Mouse (Mus musculus) lung, embryonic 15.5 days (tissue): ENCODE results near the gene Scgb3a1. TPM values are rescaled to one million over a fixed set of nuclear protein-coding genes. Genes with fewer than 3 reads are reported as not detected.

ENCODE experiments used
- ATAC-seq: fragments of 200-750 bp; cut with Nextera tagmentation; 2 replicates; pipeline ENCODE4 v1.8.0; 2017; ENCODE audit warnings: moderate number of reproducible peaks, borderline replicate concordance; ENCODE audit not compliant: low FRiP score, low TSS enrichment; ENCODE audit errors: extremely low read depth
- H3K27ac ChIP-seq: fragments of 300-500 bp; sonication (generic); 2 replicates; pipeline ENCODE4 v1.5.1; 2015; ENCODE audit warnings: moderate library complexity, mild to moderate bottlenecking, inconsistent platforms
- H3K27me3 ChIP-seq: fragments of 300-500 bp; sonication (generic); 2 replicates; pipeline ENCODE4 v1.6.1; 2015; ENCODE audit warnings: inconsistent platforms
- H3K36me3 ChIP-seq: fragments of 300-500 bp; sonication (generic); 2 replicates; pipeline ENCODE4 v1.6.1; 2015; ENCODE audit warnings: inconsistent platforms
- H3K4me1 ChIP-seq: fragments of 300-500 bp; sonication (generic); 2 replicates; pipeline ENCODE4 v1.6.1; 2015; ENCODE audit warnings: inconsistent platforms
- H3K4me2 ChIP-seq: fragments of 300-500 bp; sonication (generic); 2 replicates; pipeline ENCODE4 v1.6.1; 2015; ENCODE audit warnings: inconsistent platforms, mild to moderate bottlenecking, moderate library complexity
- H3K4me3 ChIP-seq: fragments of 300-500 bp; sonication (generic); 2 replicates; pipeline ENCODE4 v1.5.1; 2015; ENCODE audit warnings: mild to moderate bottlenecking, inconsistent platforms
- H3K9ac ChIP-seq: fragments of 300-500 bp; sonication (generic); 2 replicates; pipeline ENCODE4 v1.6.1; 2015; ENCODE audit warnings: inconsistent platforms
- H3K9me3 ChIP-seq: fragments of 300-500 bp; sonication (generic); 2 replicates; pipeline ENCODE4 v1.6.1; 2016; ENCODE audit warnings: inconsistent platforms
- WGBS: fragments of 180-500 bp; shearing (Covaris S2); methylation state at CpG from one replicate; pipeline ENCODE4 v1.1.7; 2015; 5-methylcytosine and 5-hydroxymethylcytosine counted together
- polyA plus RNA-seq: library from polyadenylated mRNA; unstranded; fragments of >200 nt; fragmentation: Nextera tagmentation; extraction: Ambion mirVana; gene quantifications from 2 replicates; pipeline ENCODE4 v1.2.1, GENCODE M21; 2015

Scgb3a1 gene
- polyA plus RNA-seq, 1 experiment from 2014 or later = 0.81 TPM

DNA sequence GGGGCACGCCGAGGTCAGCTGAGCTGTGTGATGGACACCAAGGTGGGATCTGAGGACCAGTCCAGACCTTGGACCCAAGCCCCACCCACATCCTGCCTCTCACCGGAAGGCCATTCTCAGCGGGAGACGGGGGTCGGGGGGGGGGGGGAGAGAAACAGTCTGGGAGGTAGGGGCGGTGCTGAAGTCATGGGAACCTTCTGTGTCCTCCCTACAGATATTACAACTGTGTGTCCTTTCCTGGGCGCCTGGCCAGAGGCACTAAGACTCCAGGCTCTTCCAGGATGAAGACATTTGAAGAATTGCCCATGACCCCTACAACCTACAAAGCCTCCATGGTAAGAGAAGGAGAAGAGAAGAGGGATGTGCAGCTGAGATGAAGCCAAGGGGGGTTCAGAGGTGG is 17.7 kb upstream of the Scgb3a1 start:
- H3K9ac ChIP-seq = no peak overlapping the region
- no peak overlapping the region for H3K4me3 ChIP-seq
- H3K27ac ChIP-seq = no peak overlapping the region
- no peak overlapping the region for H3K4me2 ChIP-seq
- H3K36me3 ChIP-seq = no peaks in the 10 kb centered on the region
- H3K9me3 ChIP-seq = no peaks in the 10 kb centered on the region
- no peaks in the 10 kb centered on the region for H3K4me1 ChIP-seq
- WGBS = 31% methylated on average over 8 of the region's 8 CpGs
- ATAC-seq = peak; percentile 52; the same call in 1 of the 2 replicates
- no peaks in the 10 kb centered on the region for H3K27me3 ChIP-seq

DNA sequence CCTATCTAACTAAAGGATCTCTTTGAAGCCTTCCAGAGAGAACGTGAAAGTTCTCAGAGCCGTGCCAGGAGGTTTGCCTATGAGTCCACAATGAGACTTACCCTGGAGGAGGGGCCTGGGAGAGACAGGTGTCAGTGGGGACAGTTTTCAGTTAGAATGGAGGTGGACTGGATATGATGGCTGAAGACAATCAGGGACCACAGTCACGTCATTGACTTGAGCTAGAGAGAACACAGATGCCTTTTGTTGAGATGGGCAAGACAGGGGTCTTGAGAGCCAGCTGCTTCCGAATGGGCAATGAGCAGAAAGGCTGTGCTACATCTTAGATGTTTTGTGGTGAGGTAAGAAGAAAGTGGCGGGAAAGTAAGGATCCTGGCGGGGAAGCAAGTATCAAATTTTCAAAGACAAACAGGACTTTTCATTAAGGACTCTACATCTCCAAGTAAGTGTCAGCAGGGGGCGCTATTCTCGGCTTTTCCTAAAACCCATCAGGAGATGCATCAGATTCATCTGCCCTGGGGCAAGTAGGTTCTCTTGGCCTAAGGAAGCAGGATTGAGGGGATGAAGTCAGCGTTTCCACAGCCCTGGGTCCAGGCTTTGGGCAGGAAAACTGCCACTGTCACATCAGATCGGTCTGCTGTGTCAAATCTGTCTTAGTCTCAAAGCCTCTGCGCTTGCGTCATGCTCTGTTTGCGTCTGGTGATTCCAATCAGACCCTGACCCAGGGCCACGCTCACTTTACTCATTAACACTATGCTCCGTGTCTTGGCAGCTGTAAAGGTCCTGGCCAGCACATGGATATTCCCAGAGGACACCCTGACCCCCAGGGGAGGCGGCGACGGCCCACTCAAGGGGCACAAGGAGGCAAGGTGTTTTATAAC is 13.1 kb upstream of the Scgb3a1 start:
- Histone ChIP-seq H3K27me3 (no peaks in the 10 kb centered on the region), H3K4me2 (no peak overlapping the region), H3K4me3 (no peak overlapping the region), H3K9me3 (no peaks in the 10 kb centered on the region), H3K27ac (no peak overlapping the region), H3K4me1 (peaks cover 9% of the 10 kb centered on the region), H3K36me3 (no peaks in the 10 kb centered on the region), H3K9ac (no peak overlapping the region)
- WGBS = 51% methylated on average over 18 of the region's 18 CpGs
- no peak for ATAC-seq

DNA sequence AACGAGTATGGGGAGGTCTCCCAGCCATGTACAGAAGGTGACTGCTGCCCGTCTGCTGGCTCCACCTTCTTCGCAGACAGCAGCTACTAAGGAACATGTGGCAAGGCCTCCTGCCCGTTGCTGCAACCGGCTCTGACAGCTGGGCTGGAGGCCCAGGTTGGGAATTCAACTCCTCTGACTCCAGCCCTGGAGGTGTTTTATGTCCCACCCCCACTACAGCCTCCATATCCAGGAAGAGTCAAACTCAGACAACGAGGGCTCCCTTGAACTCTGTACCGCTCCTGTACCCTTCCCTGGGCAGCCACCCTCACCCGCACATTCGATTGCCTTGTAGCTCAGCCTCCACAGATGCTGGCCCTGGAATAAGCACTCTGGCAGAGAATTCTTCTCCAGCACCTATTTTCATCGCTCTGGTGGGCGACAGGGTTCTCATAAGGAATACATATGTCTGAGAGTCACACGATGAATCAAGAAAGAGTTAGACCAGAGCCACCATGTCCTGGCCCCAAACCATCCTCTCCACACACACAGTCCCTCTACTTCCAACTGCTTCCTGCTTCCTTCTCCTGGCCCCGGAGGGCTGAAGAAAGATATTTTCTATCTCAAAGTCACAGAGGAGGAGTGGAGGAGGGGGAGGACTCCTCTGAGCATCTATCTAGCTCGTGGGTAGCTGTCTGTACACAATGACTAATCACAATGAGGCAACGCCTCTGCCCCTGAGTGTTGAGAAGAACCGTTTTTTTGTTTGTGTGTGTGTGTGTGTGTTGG is 12.2 kb upstream of the Scgb3a1 start:
- H3K9me3 ChIP-seq = no peaks in the 10 kb centered on the region
- no peak for ATAC-seq
- H3K9ac ChIP-seq = no peak overlapping the region
- H3K4me3 ChIP-seq = no peak overlapping the region
- peaks cover 9% of the 10 kb centered on the region for H3K4me1 ChIP-seq
- no peak overlapping the region for H3K4me2 ChIP-seq
- WGBS = 57% methylated on average over 16 of the region's 16 CpGs
- H3K36me3 ChIP-seq = no peaks in the 10 kb centered on the region
- H3K27me3 ChIP-seq = no peaks in the 10 kb centered on the region
- no peak overlapping the region for H3K27ac ChIP-seq

DNA sequence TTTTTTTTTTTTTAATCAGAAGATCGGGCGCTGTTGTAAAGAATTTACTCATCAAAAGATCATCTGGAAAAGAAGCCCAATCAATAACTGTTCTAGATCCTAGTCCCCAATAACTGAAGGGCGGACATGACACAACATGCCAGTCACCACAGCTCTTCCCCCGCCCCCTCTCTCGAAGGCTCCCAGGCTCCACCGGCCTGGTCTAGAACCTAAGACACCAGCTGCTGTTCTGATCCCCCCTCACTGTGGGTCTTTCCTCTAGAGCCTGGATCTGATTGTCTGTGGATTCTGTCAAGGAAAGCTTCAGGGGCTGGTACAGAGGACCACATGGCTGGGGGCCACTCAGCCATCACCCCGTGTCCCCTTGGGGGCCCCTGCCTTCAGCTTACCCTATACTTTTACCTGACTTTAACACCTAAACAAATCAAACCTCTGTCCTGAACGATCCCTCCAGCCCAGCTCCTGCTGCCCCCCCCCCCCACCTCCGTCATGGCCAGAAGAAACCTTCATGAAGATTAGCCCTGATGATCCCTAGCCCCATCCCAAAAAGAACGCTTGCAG is 11.6 kb upstream of the Scgb3a1 start:
- Histone ChIP-seq H3K27ac (no peak overlapping the region), H3K36me3 (no peaks in the 10 kb centered on the region), H3K9ac (no peak overlapping the region), H3K4me2 (no peak overlapping the region), H3K9me3 (no peaks in the 10 kb centered on the region), H3K4me1 (peaks cover 9% of the 10 kb centered on the region), H3K4me3 (no peak overlapping the region), H3K27me3 (no peaks in the 10 kb centered on the region)
- 79% methylated on average over 10 of the region's 10 CpGs for WGBS
- no peak for ATAC-seq

DNA sequence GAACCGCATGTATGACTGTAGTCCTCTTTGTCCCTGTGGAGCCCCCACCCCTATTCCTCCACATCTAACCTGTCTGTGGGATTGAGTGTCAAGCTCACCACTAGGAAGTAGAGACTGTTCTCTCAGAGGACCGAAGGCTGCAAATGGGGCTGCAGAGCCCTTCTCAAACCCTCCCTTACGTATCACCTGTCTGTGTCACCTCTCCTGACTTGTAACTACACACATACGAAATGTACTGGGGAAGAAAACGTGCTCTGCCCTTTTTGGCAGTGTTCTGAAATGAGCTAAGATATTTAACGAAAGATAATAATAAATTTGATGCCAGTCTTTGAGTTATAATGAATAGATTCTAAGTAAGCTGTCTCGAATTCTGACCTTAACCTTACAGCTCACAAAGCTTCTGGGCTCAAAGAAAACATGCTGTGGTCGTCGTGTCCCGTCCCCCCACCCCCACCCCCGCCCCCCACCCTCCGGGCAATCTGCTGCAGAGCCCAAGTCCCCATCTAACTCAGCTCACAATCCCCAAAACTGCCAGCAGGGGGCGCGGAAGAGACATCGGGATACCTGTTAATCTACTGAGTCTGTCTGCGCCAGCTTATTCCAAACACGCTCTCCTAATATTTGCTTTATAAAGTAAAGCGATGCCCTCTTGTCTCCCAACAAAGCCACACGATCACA is 10.9 kb upstream of the Scgb3a1 start:
- no peak for ATAC-seq
- WGBS = 20% methylated on average over 19 of the region's 19 CpGs
- Histone ChIP-seq H3K4me3 (no peak overlapping the region), H3K4me2 (peak overlapping the region; percentile 37), H3K9me3 (no peaks in the 10 kb centered on the region), H3K36me3 (no peaks in the 10 kb centered on the region), H3K9ac (no peak overlapping the region), H3K27ac (no peak overlapping the region), H3K4me1 (peaks cover 9% of the 10 kb centered on the region), H3K27me3 (no peaks in the 10 kb centered on the region)

DNA sequence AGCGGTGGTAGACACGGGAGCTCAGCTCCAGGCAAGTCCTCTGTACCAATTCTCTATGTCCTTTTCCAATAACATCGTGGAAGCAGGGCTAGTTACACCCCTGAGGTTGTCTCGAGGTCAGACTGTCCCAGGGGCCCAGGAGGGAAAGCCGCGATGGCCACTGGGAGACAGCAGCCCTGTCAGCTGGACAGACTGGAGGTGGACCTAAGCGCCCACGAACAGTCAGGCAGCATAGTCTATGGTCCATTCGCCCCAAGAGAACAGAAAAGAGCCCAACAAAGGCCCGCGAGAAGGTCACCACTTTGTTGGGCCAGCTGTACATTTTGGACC is 10.4 kb upstream of the Scgb3a1 start:
- 32% methylated on average over 11 of the region's 11 CpGs for WGBS
- H3K4me3 ChIP-seq = no peak overlapping the region
- ATAC-seq = no peak
- H3K27me3 ChIP-seq = no peaks in the 10 kb centered on the region
- H3K4me1 ChIP-seq = peaks cover 12% of the 10 kb centered on the region
- H3K9ac ChIP-seq = no peak overlapping the region
- H3K4me2 ChIP-seq = peak overlapping the region; percentile 37
- no peak overlapping the region for H3K27ac ChIP-seq
- H3K9me3 ChIP-seq = no peaks in the 10 kb centered on the region
- H3K36me3 ChIP-seq = no peaks in the 10 kb centered on the region

DNA sequence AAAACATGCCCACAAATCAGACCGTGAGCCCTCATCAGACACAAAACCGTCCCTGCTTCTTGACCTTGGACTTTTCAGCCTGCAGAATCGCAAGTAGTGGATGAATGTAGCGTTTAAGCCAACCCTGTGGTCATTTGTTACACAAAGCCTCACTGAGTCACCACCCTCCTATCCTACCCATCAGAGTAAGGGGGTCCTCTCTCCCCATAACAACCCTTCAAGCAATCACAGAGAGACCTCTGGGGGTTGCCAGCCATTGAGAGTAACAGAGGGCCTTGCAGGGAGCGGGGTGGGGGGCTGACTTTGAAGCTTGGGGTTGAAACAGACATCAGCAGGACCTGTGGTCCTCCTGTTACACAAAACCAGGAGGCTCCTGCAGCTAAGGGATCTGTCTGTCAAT is 8.8 kb upstream of the Scgb3a1 start:
- Histone ChIP-seq H3K4me2 (no peak overlapping the region), H3K36me3 (no peaks in the 10 kb centered on the region), H3K27me3 (no peaks in the 10 kb centered on the region), H3K27ac (no peak overlapping the region), H3K4me3 (no peak overlapping the region), H3K9ac (no peak overlapping the region), H3K4me1 (peaks cover 26% of the 10 kb centered on the region), H3K9me3 (no peaks in the 10 kb centered on the region)
- ATAC-seq = no peak
- 85% methylated on average over 5 of the region's 5 CpGs for WGBS

DNA sequence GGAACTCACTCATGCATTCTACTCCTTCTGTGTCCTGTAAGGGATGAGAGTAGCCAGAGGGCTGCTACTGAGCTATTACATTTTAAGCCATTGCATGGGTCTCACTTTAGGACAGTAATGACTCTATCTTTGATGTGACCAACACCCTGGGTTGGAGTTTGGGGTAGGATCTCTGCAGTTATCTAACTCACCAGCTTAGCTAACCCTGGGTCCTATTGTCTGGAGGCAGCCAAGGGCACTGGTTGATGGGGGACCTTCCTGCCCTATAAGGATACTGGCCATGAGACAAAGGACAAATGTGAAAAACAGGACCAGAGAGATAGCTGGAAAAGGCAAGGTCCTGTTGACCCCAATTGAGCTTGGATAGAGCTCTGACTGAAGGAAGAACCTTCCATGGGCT is 7.9 kb upstream of the Scgb3a1 start:
- H3K36me3 ChIP-seq = no peaks in the 10 kb centered on the region
- H3K4me3 ChIP-seq = no peak overlapping the region
- no peak for ATAC-seq
- no peak overlapping the region for H3K27ac ChIP-seq
- no peak overlapping the region for H3K4me2 ChIP-seq
- H3K4me1 ChIP-seq = peaks cover 26% of the 10 kb centered on the region
- no peak overlapping the region for H3K9ac ChIP-seq
- no peaks in the 10 kb centered on the region for H3K9me3 ChIP-seq
- no peaks in the 10 kb centered on the region for H3K27me3 ChIP-seq

DNA sequence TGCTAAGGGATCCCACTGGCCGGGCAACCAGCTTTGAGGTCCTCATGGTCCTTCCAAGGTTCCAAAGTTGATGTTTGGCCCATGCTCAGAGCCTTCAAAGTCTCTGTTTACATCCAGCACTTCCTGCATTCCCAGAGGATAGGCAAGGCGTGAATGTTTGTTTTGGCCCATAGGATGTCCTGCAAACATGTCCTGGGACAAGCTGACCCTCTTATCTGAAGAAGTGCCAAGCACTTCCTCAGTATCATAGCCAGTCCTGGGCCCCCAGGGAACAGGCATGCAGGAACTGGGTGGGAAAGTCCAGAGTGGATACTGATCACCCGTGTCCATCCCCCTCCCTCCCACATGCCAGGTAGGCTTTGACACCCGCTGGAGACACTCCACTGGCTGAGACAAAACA is 5.3 kb upstream of the Scgb3a1 start:
- no peaks in the 10 kb centered on the region for H3K36me3 ChIP-seq
- no peaks in the 10 kb centered on the region for H3K27me3 ChIP-seq
- H3K9me3 ChIP-seq = no peaks in the 10 kb centered on the region
- peaks cover 20% of the 10 kb centered on the region for H3K4me1 ChIP-seq
- H3K4me3 ChIP-seq = no peak overlapping the region
- no peak overlapping the region for H3K9ac ChIP-seq
- no peak for ATAC-seq
- H3K4me2 ChIP-seq = no peak overlapping the region
- H3K27ac ChIP-seq = 0 out of 2 replicates have a peak overlapping the region, but pooled peaks have one; percentile 50
- WGBS = 53% methylated on average over 4 of the region's 4 CpGs

DNA sequence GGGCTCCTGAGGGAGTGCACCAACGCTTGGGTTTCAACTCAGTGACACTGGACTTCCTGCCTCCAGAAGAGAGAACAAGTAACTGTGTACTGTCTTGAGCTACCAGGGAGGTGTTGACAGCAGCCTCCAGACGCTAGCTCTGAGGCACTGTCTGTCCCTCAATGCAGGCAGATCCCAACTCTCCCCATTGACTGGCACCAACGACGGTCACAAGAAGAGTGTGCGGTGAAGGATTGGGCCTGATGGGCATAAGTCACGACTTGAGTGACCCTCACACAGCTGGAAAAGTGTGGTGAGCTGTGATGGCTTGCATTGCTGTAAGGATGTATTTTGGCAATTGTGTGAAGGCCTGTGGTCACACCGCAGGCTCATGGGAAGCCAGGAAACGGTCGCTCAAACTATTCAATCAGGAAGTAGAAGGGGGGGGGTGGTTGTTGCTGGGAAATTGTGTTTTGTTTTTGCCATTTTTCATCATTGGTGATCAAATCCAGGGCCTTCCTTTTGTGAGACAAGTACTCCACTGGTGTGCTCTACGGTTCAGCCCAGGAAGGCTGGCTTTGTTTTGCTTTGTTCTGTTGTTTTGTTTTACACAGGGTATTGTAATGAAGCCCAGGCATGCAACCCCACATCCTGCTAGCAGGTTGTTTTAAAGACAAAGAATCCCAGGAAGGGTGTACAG is 4.5 kb upstream of the Scgb3a1 start:
- peaks cover 18% of the 10 kb centered on the region; the same call in 1 of the 2 replicates for H3K4me1 ChIP-seq
- no peaks in the 10 kb centered on the region for H3K27me3 ChIP-seq
- H3K27ac ChIP-seq = peak overlapping the region; percentile 50
- WGBS = 47% methylated on average over 10 of the region's 10 CpGs
- no peak overlapping the region for H3K9ac ChIP-seq
- no peak overlapping the region for H3K4me3 ChIP-seq
- no peaks in the 10 kb centered on the region for H3K36me3 ChIP-seq
- no peak overlapping the region for H3K4me2 ChIP-seq
- H3K9me3 ChIP-seq = no peaks in the 10 kb centered on the region
- peak; percentile 44; the same call in 1 of the 2 replicates for ATAC-seq

DNA sequence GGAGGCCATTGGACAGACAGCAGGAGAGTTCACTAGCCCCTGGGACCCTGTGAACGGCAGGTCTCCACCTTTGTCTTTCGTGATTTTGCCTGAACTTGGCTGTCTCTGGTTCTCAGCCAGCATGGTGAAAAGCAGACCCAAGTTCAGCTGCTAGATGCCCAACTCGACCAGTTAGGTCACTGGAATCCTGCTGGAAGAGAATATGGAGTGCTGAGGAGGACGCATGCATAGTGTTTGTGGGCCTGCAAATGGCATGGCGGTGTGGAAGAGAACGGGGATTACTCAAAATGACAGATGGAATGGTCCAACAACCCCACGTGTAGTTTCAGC is 4.0 kb upstream of the Scgb3a1 start:
- Histone ChIP-seq H3K9me3 (no peaks in the 10 kb centered on the region), H3K4me2 (no peak overlapping the region), H3K27me3 (no peaks in the 10 kb centered on the region), H3K36me3 (no peaks in the 10 kb centered on the region), H3K27ac (peak overlapping the region; percentile 50), H3K4me1 (peaks cover 18% of the 10 kb centered on the region; the same call in 1 of the 2 replicates), H3K9ac (no peak overlapping the region), H3K4me3 (no peak overlapping the region)
- WGBS = 72% methylated on average over 7 of the region's 7 CpGs
- no peak for ATAC-seq
